Mouse (Mus musculus): ENCODE data around the gene Taf1b. TPM values are rescaled to one million over a fixed set of nuclear protein-coding genes. Genes with fewer than 3 reads are reported as not detected.
"Not testable (repeated sequence)": the region's sequence is repeated elsewhere in the genome, so short reads cannot be mapped to it uniquely, and the experiment has no call there.

The Taf1b gene
- total RNA-seq (2014; fragmentation: Nextera tagmentation) (28.6 and 38.8 TPM in 2 replicates), total RNA-seq (2017) (42.0 and 43.1 TPM in 2 replicates), polyA plus RNA-seq (2012) (2.5 and 2.7 TPM in 2 replicates)

- Histone ChIP-seq H3K4me3 (ENCODE audit: low read depth, low read length) (peak within 1 kb of the TSS; percentile 71), H3K36me3 (replicated peaks) (peaks cover 2% of the 10 kb centered on the region), H3K4me1 (ENCODE audit: insufficient read depth, low read depth, low read length) (peaks cover 2% of the 10 kb centered on the region; the same call in 1 of the 2 replicates), H3K9me3 (replicated peaks) (no peaks in the 10 kb centered on the region), H3K27me3 (ENCODE audit: insufficient read depth, low read length) (peaks cover 3% of the 10 kb centered on the region; the same call in 1 of the 2 replicates)
- DNase-seq (ENCODE audit: low spot score) (peak; percentile 39), ATAC-seq (ENCODE audit: extremely low read depth, insufficient number of reproducible peaks, low FRiP score, poor library complexity, severe bottlenecking) (peak; percentile 90)
- TF ChIP-seq GATA2 (IDR thresholded peaks at IDR 0.05; ENCODE audit: borderline replicate concordance, low read depth, low read length) (no peak), POLR2AphosphoS5 (IDR thresholded peaks at IDR 0.05; ENCODE audit: insufficient replicate concordance, low read depth, low read length) (no peak), GATA1 (IDR thresholded peaks at IDR 0.05; ENCODE audit: borderline replicate concordance, low read length) (no peak)
Observed at GRCm38 (mm10) chr12:24498150-24498840, at the start of gene Taf1b. TSS of gene Taf1b (plus strand) at chr12:24498359.

GRCm38 (mm10) chr12:24460406-24460805 lies 37.8 kb upstream of the Taf1b start:
- ATAC-seq (ENCODE audit: extremely low read depth, insufficient number of reproducible peaks, low FRiP score, poor library complexity, severe bottlenecking) (no peak), DNase-seq (ENCODE audit: low spot score) (no peak)
- TF ChIP-seq GATA1 (IDR thresholded peaks at IDR 0.05; ENCODE audit: borderline replicate concordance, low read length) = no peak
- no peak for TF ChIP-seq CTCF (IDR thresholded peaks at IDR 0.05; ENCODE audit: low read depth, low read length)
- TF ChIP-seq TAL1 (conservative IDR thresholded peaks at IDR 0.05; ENCODE audit: low read depth, low read length) = no peak
- TF ChIP-seq POLR2AphosphoS5 (IDR thresholded peaks at IDR 0.05; ENCODE audit: insufficient replicate concordance, low read depth, low read length) = no peak
- no peak for TF ChIP-seq GATA2 (IDR thresholded peaks at IDR 0.05; ENCODE audit: borderline replicate concordance, low read depth, low read length)
- Histone ChIP-seq H3K27me3 (ENCODE audit: insufficient read depth, low read length) (no peaks in the 10 kb centered on the region), H3K4me3 (ENCODE audit: low read depth, low read length) (no peak overlapping the region), H3K9me3 (replicated peaks) (no peaks in the 10 kb centered on the region), H3K36me3 (replicated peaks) (no peaks in the 10 kb centered on the region), H3K4me1 (ENCODE audit: insufficient read depth, low read depth, low read length) (no peaks in the 10 kb centered on the region)

- not testable (repeated sequence) for DNase-seq (ENCODE audit: low spot score); H3K4me3 ChIP-seq (ENCODE audit: low read depth, low read length); H3K27me3 ChIP-seq (ENCODE audit: insufficient read depth, low read length); H3K9me3 ChIP-seq (replicated peaks); H3K4me1 ChIP-seq (ENCODE audit: insufficient read depth, low read depth, low read length); H3K36me3 ChIP-seq (replicated peaks)
- peak; percentile 82 for TF ChIP-seq CTCF (IDR thresholded peaks at IDR 0.05; ENCODE audit: low read depth, low read length)
- ATAC-seq (ENCODE audit: extremely low read depth, insufficient number of reproducible peaks, low FRiP score, poor library complexity, severe bottlenecking) = peak; percentile 55
Observed at GRCm38 (mm10) chr12:24462121-24462520, 36.0 kb upstream of the Taf1b start.

- H3K9me3 ChIP-seq (replicated peaks); H3K4me1 ChIP-seq (ENCODE audit: insufficient read depth, low read depth, low read length); H3K36me3 ChIP-seq (replicated peaks); ATAC-seq (ENCODE audit: extremely low read depth, insufficient number of reproducible peaks, low FRiP score, poor library complexity, severe bottlenecking); DNase-seq (ENCODE audit: low spot score); H3K4me3 ChIP-seq (ENCODE audit: low read depth, low read length); H3K27me3 ChIP-seq (ENCODE audit: insufficient read depth, low read length): not testable (repeated sequence)
Observed at GRCm38 (mm10) chr12:24463490-24463889, 34.7 kb upstream of the Taf1b start.

GRCm38 (mm10) chr12:24468966-24469365 lies 29.2 kb upstream of the Taf1b start:
- no peak for ATAC-seq (ENCODE audit: extremely low read depth, insufficient number of reproducible peaks, low FRiP score, poor library complexity, severe bottlenecking)
- TF ChIP-seq POLR2AphosphoS5 (IDR thresholded peaks at IDR 0.05; ENCODE audit: insufficient replicate concordance, low read depth, low read length) = no peak
- TF ChIP-seq TAL1 (conservative IDR thresholded peaks at IDR 0.05; ENCODE audit: low read depth, low read length) = no peak
- TF ChIP-seq CTCF (IDR thresholded peaks at IDR 0.05; ENCODE audit: low read depth, low read length) = no peak
- no peak for TF ChIP-seq GATA2 (IDR thresholded peaks at IDR 0.05; ENCODE audit: borderline replicate concordance, low read depth, low read length)
- no peak for TF ChIP-seq GATA1 (IDR thresholded peaks at IDR 0.05; ENCODE audit: borderline replicate concordance, low read length)
- no peak for DNase-seq (ENCODE audit: low spot score)
- no peak overlapping the region for H3K4me3 ChIP-seq (ENCODE audit: low read depth, low read length)
- no peaks in the 10 kb centered on the region for H3K4me1 ChIP-seq (ENCODE audit: insufficient read depth, low read depth, low read length)
- H3K27me3 ChIP-seq (ENCODE audit: insufficient read depth, low read length) = peaks cover 3% of the 10 kb centered on the region; the same call in 1 of the 2 replicates
- H3K36me3 ChIP-seq (replicated peaks) = no peaks in the 10 kb centered on the region
- no peaks in the 10 kb centered on the region for H3K9me3 ChIP-seq (replicated peaks)

GRCm38 (mm10) chr12:24470943-24471342 lies 27.2 kb upstream of the Taf1b start:
- Histone ChIP-seq H3K9me3 (replicated peaks) (no peaks in the 10 kb centered on the region), H3K27me3 (ENCODE audit: insufficient read depth, low read length) (peaks cover 3% of the 10 kb centered on the region; the same call in 1 of the 2 replicates), H3K4me3 (ENCODE audit: low read depth, low read length) (no peak overlapping the region), H3K36me3 (replicated peaks) (no peaks in the 10 kb centered on the region), H3K4me1 (ENCODE audit: insufficient read depth, low read depth, low read length) (no peaks in the 10 kb centered on the region)
- TF ChIP-seq CTCF (IDR thresholded peaks at IDR 0.05; ENCODE audit: low read depth, low read length) (peak; percentile 62), GATA2 (IDR thresholded peaks at IDR 0.05; ENCODE audit: borderline replicate concordance, low read depth, low read length) (no peak)
- peak; percentile 44 for DNase-seq (ENCODE audit: low spot score)
- 0 out of 2 replicates have a peak, but pooled peaks have one; percentile 34 for ATAC-seq (ENCODE audit: extremely low read depth, insufficient number of reproducible peaks, low FRiP score, poor library complexity, severe bottlenecking)

- ATAC-seq (ENCODE audit: extremely low read depth, insufficient number of reproducible peaks, low FRiP score, poor library complexity, severe bottlenecking) (no peak), DNase-seq (ENCODE audit: low spot score) (no peak)
- Histone ChIP-seq H3K9me3 (replicated peaks) (no peaks in the 10 kb centered on the region), H3K4me1 (ENCODE audit: insufficient read depth, low read depth, low read length) (no peaks in the 10 kb centered on the region), H3K27me3 (ENCODE audit: insufficient read depth, low read length) (no peaks in the 10 kb centered on the region), H3K36me3 (replicated peaks) (no peaks in the 10 kb centered on the region), H3K4me3 (ENCODE audit: low read depth, low read length) (no peak overlapping the region)
- no peak for TF ChIP-seq TAL1 (conservative IDR thresholded peaks at IDR 0.05; ENCODE audit: low read depth, low read length)
- no peak for TF ChIP-seq GATA1 (IDR thresholded peaks at IDR 0.05; ENCODE audit: borderline replicate concordance, low read length)
- no peak for TF ChIP-seq GATA2 (IDR thresholded peaks at IDR 0.05; ENCODE audit: borderline replicate concordance, low read depth, low read length)
- TF ChIP-seq CTCF (IDR thresholded peaks at IDR 0.05; ENCODE audit: low read depth, low read length) = no peak
- no peak for TF ChIP-seq POLR2AphosphoS5 (IDR thresholded peaks at IDR 0.05; ENCODE audit: insufficient replicate concordance, low read depth, low read length)
Observed at GRCm38 (mm10) chr12:24473221-24473620, 24.9 kb upstream of the Taf1b start.

Data from G1E (cell line).